Mouse (Mus musculus): Measurements from ENCODE around the gene Foxo3.
A peak's percentile ranks its signal among the peaks of the same experiment; 100 is the strongest.

Gene Foxo3

GRCm38 (mm10) chr10:42276507-42277345 lies at the start of gene Foxo3:
Gene Foxo3, minus strand, starts transcription at chr10:42276755.
- DNase-seq, result peak; percentile 91

- no peak for DNase-seq
Observed at GRCm38 (mm10) chr10:42325305-42325704, 48.8 kb upstream of the Foxo3 start.

- DNase-seq, result no peak
Observed at GRCm38 (mm10) chr10:42323978-42324377, 47.4 kb upstream of the Foxo3 start.

- DNase-seq, result no peak
Observed at GRCm38 (mm10) chr10:42313222-42313786, 36.7 kb upstream of the Foxo3 start.

GRCm38 (mm10) chr10:42312557-42312956 lies 36.0 kb upstream of the Foxo3 start:
- DNase-seq, result no peak

GRCm38 (mm10) chr10:42308687-42308987 lies 32.1 kb upstream of the Foxo3 start:
- DNase-seq, result no peak

- peak; percentile 87 for DNase-seq
Observed at GRCm38 (mm10) chr10:42307980-42308686, 31.6 kb upstream of the Foxo3 start.

- no peak for DNase-seq
Observed at GRCm38 (mm10) chr10:42306422-42306821, 29.9 kb upstream of the Foxo3 start.

- no peak for DNase-seq
Observed at GRCm38 (mm10) chr10:42300805-42301204, 24.2 kb upstream of the Foxo3 start.

GRCm38 (mm10) chr10:42299967-42300366 lies 23.4 kb upstream of the Foxo3 start:
- no peak for DNase-seq

GRCm38 (mm10) chr10:42299426-42299825 lies 22.9 kb upstream of the Foxo3 start:
- no peak for DNase-seq

- DNase-seq, result no peak
Observed at GRCm38 (mm10) chr10:42297954-42298353, 21.4 kb upstream of the Foxo3 start.

GRCm38 (mm10) chr10:42297109-42297508 lies 20.6 kb upstream of the Foxo3 start:
- no peak for DNase-seq

GRCm38 (mm10) chr10:42296559-42296958 lies 20.0 kb upstream of the Foxo3 start:
- no peak for DNase-seq

- peak; percentile 55 for DNase-seq
Observed at GRCm38 (mm10) chr10:42295028-42295427, 18.5 kb upstream of the Foxo3 start.

- no peak for DNase-seq
Observed at GRCm38 (mm10) chr10:42294392-42294791, 17.8 kb upstream of the Foxo3 start.

GRCm38 (mm10) chr10:42293877-42294276 lies 17.3 kb upstream of the Foxo3 start:
- DNase-seq, result peak; percentile 19

GRCm38 (mm10) chr10:42291360-42291759 lies 14.8 kb upstream of the Foxo3 start:
- peak; percentile 68 for DNase-seq

- DNase-seq, result no peak
Observed at GRCm38 (mm10) chr10:42287666-42288065, 11.1 kb upstream of the Foxo3 start.

GRCm38 (mm10) chr10:42278307-42278850 lies 1.8 kb upstream of the Foxo3 start:
- DNase-seq, result no peak

GRCm38 (mm10) chr10:42277476-42278306 lies 1.1 kb upstream of the Foxo3 start:
- peak; percentile 99 for DNase-seq

- peak; percentile 75 for DNase-seq
Observed at GRCm38 (mm10) chr10:42275871-42276501, 569 bp downstream of the Foxo3 start.
